Mouse (Mus musculus): ENCODE measurements around the gene Fgr. TPM values are rescaled to one million over a fixed set of nuclear protein-coding genes. Genes with fewer than 3 reads are reported as not detected.

The Fgr gene
- polyA plus RNA-seq, 1 experiment from 2014 or later: 0.21 TPM

DNA sequence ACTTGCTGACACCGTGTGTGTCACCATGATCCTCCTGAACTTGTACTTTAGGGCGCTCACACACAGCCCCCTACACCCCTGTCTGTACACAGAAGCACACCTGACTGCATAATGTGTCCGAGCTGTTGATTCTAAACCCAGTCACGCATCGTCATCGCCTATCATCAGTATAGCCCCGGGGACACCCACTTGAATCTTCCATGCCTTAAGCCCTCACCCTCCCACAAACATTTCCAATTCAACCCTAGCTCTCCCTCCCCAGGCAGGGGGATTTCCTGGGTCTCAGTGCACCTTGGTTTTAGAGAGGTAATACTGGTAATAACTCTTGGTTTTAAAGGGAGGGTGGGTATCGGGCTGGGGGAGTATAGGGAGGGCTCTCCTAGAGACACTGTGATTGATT is 709 bp upstream of the Fgr start:
- 50% methylated on average over 8 of the region's 8 CpGs for WGBS
- no peak overlapping the region for H3K27ac ChIP-seq (replicated peaks)
- H3K4me3 ChIP-seq: no peak overlapping the region
- no peak overlapping the region for H3K9ac ChIP-seq
- H3K4me2 ChIP-seq: no peak overlapping the region
- H3K36me3 ChIP-seq: no peaks in the 10 kb centered on the region
- H3K9me3 ChIP-seq: no peaks in the 10 kb centered on the region
- H3K4me1 ChIP-seq: peaks cover 42% of the 10 kb centered on the region
- peaks cover 52% of the 10 kb centered on the region for H3K27me3 ChIP-seq (replicated peaks)
- ATAC-seq (ENCODE audit: extremely low read depth, insufficient number of reproducible peaks, low FRiP score, low TSS enrichment): no peak

GRCm38 (mm10) chr4:132974904-132975303 is 1.0 kb downstream of the Fgr start:
- Histone ChIP-seq H3K4me1 (peaks cover 36% of the 10 kb centered on the region), H3K4me3 (peak overlapping the region; percentile 29), H3K27me3 (replicated peaks) (peaks cover 52% of the 10 kb centered on the region), H3K36me3 (no peaks in the 10 kb centered on the region), H3K27ac (replicated peaks) (0 out of 2 replicates have a peak overlapping the region, but pooled peaks have one; percentile 36), H3K9ac (peak overlapping the region; percentile 58; the same call in 1 of the 2 replicates), H3K4me2 (peak overlapping the region; percentile 59), H3K9me3 (no peaks in the 10 kb centered on the region)
- no peak for ATAC-seq (ENCODE audit: extremely low read depth, insufficient number of reproducible peaks, low FRiP score, low TSS enrichment)
- 3% methylated on average over 15 of the region's 15 CpGs for WGBS

- H3K27me3 ChIP-seq (replicated peaks): peaks cover 52% of the 10 kb centered on the region
- no peak overlapping the region for H3K4me3 ChIP-seq
- 73% methylated on average over 3 of the region's 3 CpGs for WGBS
- H3K27ac ChIP-seq (replicated peaks): no peak overlapping the region
- H3K9ac ChIP-seq: no peak overlapping the region
- H3K4me2 ChIP-seq: no peak overlapping the region
- no peak for ATAC-seq (ENCODE audit: extremely low read depth, insufficient number of reproducible peaks, low FRiP score, low TSS enrichment)
- H3K9me3 ChIP-seq: no peaks in the 10 kb centered on the region
- H3K36me3 ChIP-seq: no peaks in the 10 kb centered on the region
- peaks cover 36% of the 10 kb centered on the region for H3K4me1 ChIP-seq
Measured at GRCm38 (mm10) chr4:132975791-132976190, 1.9 kb downstream of the Fgr start.

GRCm38 (mm10) chr4:132976729-132977128 is 2.8 kb downstream of the Fgr start:
- Histone ChIP-seq H3K27me3 (replicated peaks) (peaks cover 52% of the 10 kb centered on the region), H3K4me2 (no peak overlapping the region), H3K36me3 (no peaks in the 10 kb centered on the region), H3K4me1 (peaks cover 36% of the 10 kb centered on the region), H3K9me3 (no peaks in the 10 kb centered on the region), H3K9ac (no peak overlapping the region), H3K4me3 (no peak overlapping the region), H3K27ac (replicated peaks) (no peak overlapping the region)
- 64% methylated on average over 6 of the region's 6 CpGs for WGBS
- no peak for ATAC-seq (ENCODE audit: extremely low read depth, insufficient number of reproducible peaks, low FRiP score, low TSS enrichment)

DNA sequence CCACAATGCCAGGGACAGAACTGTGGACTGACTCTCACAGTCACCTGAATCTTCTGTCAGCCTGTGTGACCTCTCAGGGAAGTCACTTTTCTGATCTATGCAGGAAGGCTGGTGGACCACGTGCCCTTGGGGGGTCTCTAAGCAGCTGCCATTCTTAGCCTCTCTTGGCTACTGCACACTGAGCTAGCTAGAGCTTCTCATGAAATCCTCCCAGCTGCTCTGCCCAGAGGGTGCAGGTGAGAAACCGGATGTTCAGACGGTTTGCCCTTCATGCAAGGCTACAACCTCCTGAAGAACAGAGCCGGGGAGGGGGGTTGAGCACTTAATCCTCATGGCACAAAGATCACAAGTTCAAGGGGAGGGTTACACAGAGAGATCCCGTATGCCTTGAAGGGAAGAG is 3.7 kb downstream of the Fgr start:
- Histone ChIP-seq H3K4me3 (no peak overlapping the region), H3K4me1 (peaks cover 33% of the 10 kb centered on the region), H3K36me3 (no peaks in the 10 kb centered on the region), H3K27ac (replicated peaks) (no peak overlapping the region), H3K27me3 (replicated peaks) (peaks cover 50% of the 10 kb centered on the region), H3K9me3 (no peaks in the 10 kb centered on the region), H3K9ac (no peak overlapping the region), H3K4me2 (no peak overlapping the region)
- 44% methylated on average over 5 of the region's 5 CpGs for WGBS
- ATAC-seq (ENCODE audit: extremely low read depth, insufficient number of reproducible peaks, low FRiP score, low TSS enrichment): no peak

DNA sequence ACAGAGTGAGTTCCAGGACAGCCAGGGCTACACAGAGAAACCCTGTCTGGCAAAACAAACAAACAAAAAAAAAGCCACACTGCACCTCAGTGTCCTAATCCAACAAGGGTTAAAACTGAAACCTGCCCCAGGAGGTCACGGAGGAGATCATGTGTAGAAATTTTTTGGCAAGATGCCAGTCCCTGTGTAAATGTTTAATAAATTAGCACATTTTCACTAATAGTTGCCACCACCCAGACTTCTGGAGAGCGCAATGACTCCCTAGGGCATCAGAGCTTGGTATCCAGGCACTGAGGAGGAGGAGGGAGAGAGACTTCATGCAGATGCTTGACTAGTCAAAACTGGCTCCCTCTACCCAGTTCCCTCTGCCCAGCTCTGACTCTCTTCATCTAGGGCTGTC is 5.3 kb downstream of the Fgr start:
- peaks cover 35% of the 10 kb centered on the region for H3K27me3 ChIP-seq (replicated peaks)
- ATAC-seq (ENCODE audit: extremely low read depth, insufficient number of reproducible peaks, low FRiP score, low TSS enrichment): no peak
- 65% methylated on average over 2 of the region's 2 CpGs for WGBS
- no peak overlapping the region for H3K4me3 ChIP-seq
- H3K4me2 ChIP-seq: no peak overlapping the region
- H3K4me1 ChIP-seq: peaks cover 33% of the 10 kb centered on the region
- no peaks in the 10 kb centered on the region for H3K9me3 ChIP-seq
- no peak overlapping the region for H3K9ac ChIP-seq
- no peaks in the 10 kb centered on the region for H3K36me3 ChIP-seq
- no peak overlapping the region for H3K27ac ChIP-seq (replicated peaks)

DNA sequence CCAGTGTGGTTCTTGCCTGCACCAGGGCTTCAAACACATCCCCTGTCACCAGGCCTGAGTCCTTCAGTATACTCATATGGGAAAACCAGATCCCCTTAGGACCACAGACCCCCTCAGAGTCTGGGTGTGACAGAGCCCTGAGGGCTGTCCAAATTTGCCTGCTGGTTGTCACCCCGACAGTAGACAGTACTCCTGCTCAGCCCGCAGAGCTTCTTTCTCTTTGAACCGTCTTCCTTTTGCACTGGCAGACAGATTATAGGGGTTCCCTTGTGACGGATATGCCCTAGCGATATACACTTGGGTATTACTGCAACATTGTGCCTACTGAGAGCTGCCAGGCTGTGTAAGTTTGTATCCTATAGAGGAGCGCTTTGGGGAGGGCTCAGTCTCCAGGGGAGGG is 7.7 kb downstream of the Fgr start:
- Histone ChIP-seq H3K27me3 (replicated peaks) (peaks cover 11% of the 10 kb centered on the region), H3K9me3 (no peaks in the 10 kb centered on the region), H3K4me1 (peaks cover 34% of the 10 kb centered on the region), H3K36me3 (no peaks in the 10 kb centered on the region), H3K4me3 (no peak overlapping the region), H3K4me2 (no peak overlapping the region), H3K9ac (no peak overlapping the region), H3K27ac (replicated peaks) (no peak overlapping the region)
- no peak for ATAC-seq (ENCODE audit: extremely low read depth, insufficient number of reproducible peaks, low FRiP score, low TSS enrichment)
- WGBS: 61% methylated on average over 6 of the region's 6 CpGs

- Histone ChIP-seq H3K4me2 (no peak overlapping the region), H3K36me3 (no peaks in the 10 kb centered on the region), H3K27ac (replicated peaks) (peak overlapping the region; percentile 80), H3K9ac (no peak overlapping the region), H3K27me3 (replicated peaks) (no peaks in the 10 kb centered on the region), H3K4me1 (peaks cover 43% of the 10 kb centered on the region), H3K9me3 (no peaks in the 10 kb centered on the region), H3K4me3 (no peak overlapping the region)
- ATAC-seq (ENCODE audit: extremely low read depth, insufficient number of reproducible peaks, low FRiP score, low TSS enrichment): no peak; the same call in 1 of the 2 replicates
- WGBS: 50% methylated on average over 6 of the region's 6 CpGs
Measured at GRCm38 (mm10) chr4:132982999-132983398, 9.1 kb downstream of the Fgr start.

DNA sequence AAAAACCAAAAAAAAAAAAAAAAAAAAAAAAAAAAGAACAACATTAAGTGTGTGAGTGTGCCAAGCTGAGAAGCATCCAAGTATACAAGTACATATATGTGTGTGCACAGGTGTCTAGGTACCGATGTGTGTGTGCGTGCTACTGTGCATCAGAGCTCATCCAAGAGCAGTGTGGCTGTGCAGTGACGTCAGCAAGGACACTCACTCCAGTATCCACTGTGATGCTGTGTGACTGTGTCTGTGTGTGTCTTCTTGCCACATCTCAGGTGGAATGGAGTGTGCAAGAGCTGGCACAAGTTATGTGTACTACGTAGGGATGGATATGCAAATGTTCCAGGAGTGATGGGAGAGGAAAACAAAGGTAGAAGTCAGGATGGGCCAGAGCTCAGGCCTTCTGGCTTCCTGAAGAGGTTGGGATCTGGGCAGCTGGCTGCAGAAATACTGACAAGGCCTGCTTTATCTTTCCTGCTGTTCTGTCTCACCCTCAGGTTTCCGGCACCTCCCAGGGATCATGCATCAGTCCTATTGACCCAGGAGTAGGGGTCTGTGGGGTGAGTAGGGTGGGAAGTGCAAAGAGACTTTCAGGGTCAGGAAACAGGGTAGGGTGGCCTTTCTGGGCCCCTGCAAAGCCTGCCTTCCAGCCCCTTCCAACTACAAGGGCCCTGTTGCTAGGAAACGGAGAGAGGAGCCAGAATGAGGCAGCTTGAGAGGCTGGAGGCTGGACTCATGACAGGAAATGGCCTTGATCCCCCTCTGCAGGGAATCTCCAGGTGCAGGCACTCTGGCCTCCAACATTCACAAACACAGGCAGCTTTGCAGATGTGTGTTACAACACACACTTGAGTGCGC is 10.0 kb downstream of the Fgr start:
- no peak for ATAC-seq (ENCODE audit: extremely low read depth, insufficient number of reproducible peaks, low FRiP score, low TSS enrichment)
- peak overlapping the region; percentile 54 for H3K9ac ChIP-seq
- no peaks in the 10 kb centered on the region for H3K9me3 ChIP-seq
- H3K27me3 ChIP-seq (replicated peaks): no peaks in the 10 kb centered on the region
- H3K27ac ChIP-seq (replicated peaks): peak overlapping the region; percentile 80
- no peak overlapping the region for H3K4me3 ChIP-seq
- peaks cover 43% of the 10 kb centered on the region for H3K4me1 ChIP-seq
- 41% methylated on average over 6 of the region's 7 CpGs for WGBS
- no peak overlapping the region for H3K4me2 ChIP-seq
- H3K36me3 ChIP-seq: no peaks in the 10 kb centered on the region

GRCm38 (mm10) chr4:132988581-132989355 is 14.9 kb downstream of the Fgr start:
- Histone ChIP-seq H3K9ac (no peak overlapping the region), H3K36me3 (no peaks in the 10 kb centered on the region), H3K27ac (replicated peaks) (no peak overlapping the region), H3K4me2 (no peak overlapping the region), H3K27me3 (replicated peaks) (no peaks in the 10 kb centered on the region), H3K9me3 (peaks cover 3% of the 10 kb centered on the region; the same call in 1 of the 2 replicates), H3K4me1 (peaks cover 31% of the 10 kb centered on the region), H3K4me3 (no peak overlapping the region)
- no peak for ATAC-seq (ENCODE audit: extremely low read depth, insufficient number of reproducible peaks, low FRiP score, low TSS enrichment)
- 80% methylated on average over 6 of the region's 6 CpGs for WGBS

- H3K4me2 ChIP-seq: no peak overlapping the region
- H3K9me3 ChIP-seq: peaks cover 3% of the 10 kb centered on the region; the same call in 1 of the 2 replicates
- H3K36me3 ChIP-seq: no peaks in the 10 kb centered on the region
- 56% methylated on average over 4 of the region's 4 CpGs for WGBS
- H3K27ac ChIP-seq (replicated peaks): no peak overlapping the region
- no peak for ATAC-seq (ENCODE audit: extremely low read depth, insufficient number of reproducible peaks, low FRiP score, low TSS enrichment)
- H3K27me3 ChIP-seq (replicated peaks): no peaks in the 10 kb centered on the region
- H3K9ac ChIP-seq: no peak overlapping the region
- H3K4me3 ChIP-seq: no peak overlapping the region
- no peaks in the 10 kb centered on the region; the same call in 1 of the 2 replicates for H3K4me1 ChIP-seq
Measured at GRCm38 (mm10) chr4:132993553-132993952, 19.7 kb downstream of the Fgr start.

All from heart, embryonic 13.5 days (tissue).